Mouse (Mus musculus): ENCODE measurements at regions not wholly inside any gene's neighbourhood (a gene's known extent, or its start where the extent isn't known, plus 50 kb on each side); places are given as distances from the start of the nearest gene placed in this dataset.
A peak's percentile ranks its signal among the peaks of the same experiment; 100 is the strongest.

GRCm38 (mm10) chr4:84037535-84037934, 512.2 kb downstream of the Ccdc171 start:
- no peak for DNase-seq

DNA sequence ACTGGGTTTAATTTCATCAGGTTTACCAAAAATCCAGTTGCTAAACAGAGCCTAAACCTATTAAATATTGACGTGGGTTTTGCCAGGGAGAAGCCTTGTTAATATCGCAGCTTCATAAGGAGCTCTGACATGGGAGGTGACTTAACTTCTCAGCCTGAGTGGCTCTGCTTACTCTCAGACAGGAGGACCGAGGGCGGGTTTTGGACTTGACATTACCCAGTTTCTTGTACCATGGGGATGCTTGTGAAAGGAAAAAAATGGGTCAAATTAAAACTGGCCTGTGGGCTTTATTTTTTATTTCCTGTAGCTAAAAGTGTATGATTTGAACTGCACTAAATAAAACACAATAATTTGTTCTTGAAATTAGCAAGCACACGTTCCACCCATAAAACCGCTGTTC, 524.9 kb downstream of the Ccdc171 start:
- DNase-seq, result no peak

DNA sequence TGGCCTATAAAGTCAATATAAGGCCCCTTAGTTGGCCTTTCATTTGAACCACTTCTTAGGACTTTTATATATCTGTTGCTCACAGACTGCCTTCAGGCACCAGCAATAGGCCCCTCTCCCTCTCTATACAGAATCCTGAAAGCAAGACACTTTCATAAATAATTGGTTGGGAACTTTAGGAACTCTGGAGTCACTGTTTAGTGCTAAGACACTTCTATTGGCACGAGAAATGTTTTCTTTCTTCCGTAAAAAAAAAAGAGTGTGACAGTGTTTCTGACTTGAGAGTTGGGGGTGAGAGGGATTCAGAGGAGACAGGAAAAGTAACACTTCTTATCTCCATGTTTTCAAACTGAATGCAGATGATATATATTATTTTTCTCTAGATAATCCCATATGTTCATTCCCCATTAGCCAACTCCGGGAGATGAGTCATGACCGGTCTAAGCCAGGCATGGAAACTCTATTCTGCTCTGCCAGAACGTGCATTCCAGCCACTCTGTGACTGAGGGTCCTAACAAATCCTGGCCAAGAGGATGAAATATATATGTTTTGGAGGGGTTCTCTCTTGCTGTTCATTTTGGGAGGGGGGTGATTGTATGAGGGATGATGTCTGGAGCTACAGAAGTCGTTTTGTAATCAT, 531.6 kb downstream of the Ccdc171 start:
- DNase-seq, result no peak

DNA sequence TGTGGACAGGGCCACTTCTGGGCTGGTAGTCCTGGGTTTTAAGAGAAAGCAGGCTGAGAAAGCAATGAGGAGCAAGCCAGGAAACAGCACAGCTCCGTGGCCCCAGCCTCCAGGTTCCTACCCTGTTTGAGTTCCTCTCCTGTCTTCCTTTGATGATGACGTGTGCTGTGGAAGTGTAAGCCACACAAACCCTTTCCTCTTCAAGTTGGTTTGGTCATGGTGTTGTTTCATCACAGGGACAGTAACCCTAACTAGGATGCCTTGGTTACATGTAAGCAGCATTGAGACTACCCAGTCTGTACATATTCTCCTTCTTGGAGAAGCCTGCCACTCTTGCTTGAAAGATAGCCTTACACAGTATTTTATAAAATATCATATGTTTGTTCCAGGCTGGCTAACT, 534.8 kb downstream of the Ccdc171 start:
- DNase-seq, result no peak

- no peak for DNase-seq
Measured at GRCm38 (mm10) chr4:84063755-84064154, 538.4 kb downstream of the Ccdc171 start.

DNA sequence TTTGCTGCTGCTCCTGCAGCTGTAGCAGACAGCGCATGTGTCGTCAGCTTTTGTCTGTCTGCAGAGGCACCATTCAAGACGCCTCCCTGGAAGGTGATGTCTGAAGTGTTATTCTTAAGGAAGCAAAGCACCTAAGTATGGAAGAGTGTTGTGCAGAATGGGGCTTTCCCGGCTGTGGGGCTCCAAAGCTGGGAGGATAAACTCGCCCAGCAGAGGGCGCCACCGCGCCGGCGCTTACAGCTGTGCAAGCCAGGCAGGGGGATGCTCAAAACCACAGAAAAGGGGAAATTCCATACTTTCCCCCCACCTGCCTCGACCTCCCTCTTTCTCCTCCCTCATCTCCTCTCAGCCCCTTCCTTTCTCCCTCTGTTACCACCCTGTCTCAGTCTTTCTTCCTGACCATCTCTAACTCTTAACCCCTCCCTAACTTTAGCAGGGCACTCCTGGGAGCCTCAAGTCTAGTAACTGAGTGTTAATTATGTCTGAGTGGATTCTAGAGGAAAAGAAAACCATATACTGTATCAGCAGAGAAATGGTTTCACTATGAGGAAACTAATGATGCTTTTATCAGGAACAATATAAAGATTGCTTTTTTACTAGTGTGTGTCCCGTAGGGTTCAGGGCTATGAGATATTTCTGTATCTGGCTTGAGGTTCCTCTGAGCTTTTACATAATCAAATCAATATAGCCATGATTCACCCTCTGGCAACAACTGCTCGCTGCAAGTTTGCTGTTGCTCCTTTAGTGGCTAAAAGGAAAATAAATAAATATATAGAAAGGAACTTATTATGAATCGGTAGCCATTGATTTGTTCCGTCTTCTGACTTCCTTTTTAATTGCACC, 539.5 kb downstream of the Ccdc171 start:
- DNase-seq, result peak; percentile 73

DNA sequence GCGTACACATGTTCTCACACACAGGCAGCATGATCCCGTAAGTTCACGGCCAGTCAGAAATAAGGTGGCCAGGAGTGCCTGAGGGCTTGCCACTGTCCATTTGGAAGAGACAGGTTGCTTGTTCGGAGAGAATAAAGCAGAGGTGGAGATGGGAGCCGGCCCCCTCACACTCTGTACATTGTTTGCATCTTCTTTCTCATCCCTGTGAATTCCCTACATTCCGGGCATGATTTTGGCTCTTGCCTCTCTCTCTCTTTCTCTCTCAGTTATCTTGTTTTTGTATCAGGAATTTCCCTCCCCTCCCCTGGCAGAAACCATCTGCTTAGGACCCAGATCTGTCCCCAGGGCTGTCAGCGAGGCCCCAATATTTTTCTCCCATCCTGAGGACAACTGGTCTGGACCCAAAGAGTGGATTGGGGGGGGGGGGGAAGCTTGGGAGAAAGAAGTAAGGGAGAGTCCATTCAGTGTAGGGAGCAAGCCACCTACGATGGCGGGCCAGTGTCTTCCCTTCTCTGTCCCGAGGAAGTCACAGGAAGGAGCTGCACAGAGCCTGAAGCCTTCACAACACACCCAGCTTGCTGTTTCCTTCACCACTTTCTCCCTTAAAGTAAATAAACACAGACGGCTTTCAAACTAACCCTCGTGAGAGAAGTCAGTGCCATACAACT, 540.2 kb downstream of the Ccdc171 start:
- DNase-seq, result no peak

- no peak for DNase-seq
Measured at GRCm38 (mm10) chr4:84067931-84068575, 542.7 kb downstream of the Ccdc171 start.

- DNase-seq, result no peak
Measured at GRCm38 (mm10) chr4:84068947-84069663, 543.8 kb downstream of the Ccdc171 start.

- DNase-seq, result no peak
Measured at GRCm38 (mm10) chr4:84069681-84070080, 544.3 kb downstream of the Ccdc171 start.

DNA sequence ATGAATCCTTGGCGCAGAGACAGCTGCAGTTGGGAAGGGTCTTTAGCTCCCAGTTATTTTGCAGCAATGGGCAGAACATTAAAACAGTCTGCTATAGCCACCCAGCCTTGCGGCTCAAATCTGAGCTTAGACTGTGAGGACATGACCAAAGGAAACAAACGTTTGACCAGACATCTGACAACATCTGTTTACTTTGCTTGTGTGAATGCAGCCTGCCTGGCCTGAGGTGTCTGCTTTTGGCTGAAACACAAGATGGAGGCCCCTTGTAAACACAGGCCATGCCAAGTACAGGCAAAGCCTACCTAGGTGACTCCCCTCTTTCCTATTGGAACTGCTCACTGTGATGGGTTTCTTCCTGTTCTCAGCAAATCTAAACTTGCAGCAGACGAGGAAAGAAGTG, 544.7 kb downstream of the Ccdc171 start:
- no peak for DNase-seq

- DNase-seq, result no peak
Measured at GRCm38 (mm10) chr4:84072096-84072495, 546.8 kb downstream of the Ccdc171 start.

- no peak for DNase-seq
Measured at GRCm38 (mm10) chr4:84076526-84076925, 551.2 kb downstream of the Ccdc171 start.

- DNase-seq, result no peak
Measured at GRCm38 (mm10) chr4:84079516-84079915, 554.2 kb downstream of the Ccdc171 start.

- DNase-seq, result no peak
Measured at GRCm38 (mm10) chr4:84081518-84081917, 556.2 kb downstream of the Ccdc171 start.

- DNase-seq, result no peak
Measured at GRCm38 (mm10) chr4:84088166-84088565, 562.8 kb downstream of the Ccdc171 start.

GRCm38 (mm10) chr4:84092509-84092908, 567.2 kb downstream of the Ccdc171 start:
- DNase-seq, result no peak

DNA sequence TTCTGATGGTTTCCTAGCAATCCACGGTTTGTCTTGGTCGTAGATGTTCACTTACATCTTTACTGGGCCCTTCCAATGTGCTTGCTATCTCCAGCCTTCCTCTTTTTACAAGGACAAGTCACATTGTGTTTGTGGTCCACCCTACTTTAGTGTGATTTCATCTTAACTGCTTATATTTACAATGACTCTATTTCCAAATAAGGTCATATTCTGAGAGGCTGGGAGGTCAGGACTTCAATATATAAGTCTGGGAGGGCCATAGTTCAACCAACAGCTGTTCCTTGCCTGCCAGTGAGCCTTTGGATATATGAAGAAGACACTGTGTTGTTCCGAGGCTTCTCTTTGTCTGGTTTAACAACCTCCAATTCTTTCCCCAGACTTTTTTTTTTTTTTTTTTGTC, 569.9 kb downstream of the Ccdc171 start:
- no peak for DNase-seq

DNA sequence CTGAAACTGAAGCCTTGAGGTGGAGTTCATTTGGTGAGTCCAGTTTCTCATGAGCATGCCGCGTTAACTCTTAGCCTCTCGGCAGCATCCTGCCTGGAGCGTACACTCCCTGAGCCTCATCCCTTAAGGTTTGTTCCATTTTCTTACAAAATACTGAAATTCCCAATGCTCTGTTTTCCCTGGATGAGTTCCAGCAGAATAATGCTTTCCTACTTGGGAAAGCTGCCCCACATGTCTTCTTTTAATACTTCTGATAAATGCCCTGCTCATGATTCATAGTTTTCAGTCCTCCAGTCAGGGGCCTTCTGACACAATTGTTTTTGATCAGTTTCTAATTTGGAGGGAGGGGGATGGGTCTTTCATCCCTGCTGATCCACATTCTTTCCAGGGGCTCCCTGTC, 570.7 kb downstream of the Ccdc171 start:
- DNase-seq, result no peak

DNA sequence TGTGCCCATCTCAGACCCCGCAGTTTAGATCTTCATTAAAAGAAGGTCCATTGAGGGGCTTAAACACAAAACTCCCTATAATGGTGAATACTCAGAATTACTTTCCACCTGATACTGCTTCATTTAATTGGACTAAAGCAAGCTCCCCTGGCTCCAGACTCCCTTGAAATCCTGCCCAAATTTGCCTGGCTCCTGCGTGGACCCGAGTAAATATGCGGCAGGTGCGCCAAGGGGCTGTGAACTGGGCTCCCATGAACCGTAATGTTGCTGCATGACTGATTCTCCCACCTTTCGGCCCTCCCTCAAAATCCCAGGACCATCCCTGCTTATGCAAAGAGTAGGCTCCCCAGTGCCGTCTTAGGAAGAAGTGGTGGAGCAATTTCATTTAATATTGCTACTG, 573.7 kb downstream of the Ccdc171 start:
- DNase-seq, result no peak

DNA sequence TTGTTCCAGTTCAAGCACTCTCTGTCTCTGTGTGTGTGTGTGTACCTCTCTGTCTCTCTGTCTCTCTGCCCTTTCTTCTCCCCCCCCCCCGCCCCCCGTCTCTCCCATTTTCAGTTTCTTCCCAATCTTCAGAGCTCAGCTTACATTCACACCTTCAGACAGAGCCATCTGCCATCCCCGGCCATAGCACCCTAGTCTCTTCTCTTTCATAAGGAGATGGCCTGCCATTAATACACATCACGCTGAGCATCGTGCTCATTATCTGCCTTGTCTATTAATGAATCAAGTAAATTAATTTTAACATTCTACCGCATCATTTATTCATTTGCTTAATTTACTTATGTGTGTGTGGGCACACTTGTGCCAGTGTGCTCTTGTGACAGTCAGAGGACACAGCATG, 573.2 kb downstream of the Bnc2 start:
- no peak for DNase-seq

DNA sequence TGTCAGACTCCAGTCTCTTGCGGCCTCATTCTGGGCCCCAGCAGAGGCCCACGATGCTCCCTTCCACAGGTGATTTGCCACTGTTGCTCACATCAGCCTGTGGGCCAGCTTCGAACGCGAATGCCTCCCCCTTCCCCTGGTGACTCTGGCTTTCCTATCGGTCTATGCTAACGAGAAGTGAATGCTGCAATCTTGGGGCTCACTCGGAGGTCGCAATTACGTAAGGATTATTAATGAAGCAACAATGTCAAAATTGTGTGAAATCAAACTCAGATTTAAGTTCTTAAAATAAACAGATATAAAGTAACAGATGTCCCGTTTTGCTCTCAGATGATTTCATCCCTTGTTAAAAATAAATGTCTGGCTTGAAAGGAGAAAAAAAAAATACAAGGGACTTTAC, 572.3 kb downstream of the Bnc2 start:
- no peak for DNase-seq

GRCm38 (mm10) chr4:84108592-84108991, 566.5 kb downstream of the Bnc2 start:
- DNase-seq, result no peak
